Mouse (Mus musculus) kidney, postnatal 0 days (tissue): ENCODE results near the gene Rassf5. TPM values are rescaled to one million over a fixed set of nuclear protein-coding genes. Genes with fewer than 3 reads are reported as not detected.

Experiments used
- ATAC-seq: fragments of 200-750 bp; cut with Nextera tagmentation; replicated peaks from 2 replicates; pipeline ENCODE4 v1.8.0; 2017; ENCODE audit warnings: low read depth, moderate number of reproducible peaks, moderate TSS enrichment, moderate library complexity; ENCODE audit not compliant: low FRiP score
- DNase-seq: peaks from one replicate; pipeline ENCODE4 v3.0.0-alpha.2; 2016; ENCODE audit warnings: low spot score
- H3K27ac ChIP-seq: fragments of 300-500 bp; sonication (generic); 2 replicates; pipeline ENCODE4 v1.5.1; 2014; ENCODE audit warnings: mild to moderate bottlenecking
- H3K27me3 ChIP-seq: fragments of 300-500 bp; sonication (generic); 2 replicates; pipeline ENCODE4 v1.6.1; 2014; ENCODE audit warnings: low read length, mixed read lengths; ENCODE audit not compliant: insufficient read depth
- H3K36me3 ChIP-seq: fragments of 300-500 bp; sonication (generic); 2 replicates; pipeline ENCODE4 v1.6.1; 2014; ENCODE audit warnings: low read length, mixed read lengths; ENCODE audit not compliant: insufficient read depth
- H3K4me1 ChIP-seq: fragments of 300-500 bp; sonication (generic); replicated peaks from 2 replicates; pipeline ENCODE4 v1.6.1; 2014; ENCODE audit warnings: antibody characterized with exemption, low read length, mixed read lengths; ENCODE audit not compliant: insufficient read depth
- H3K4me2 ChIP-seq: fragments of 300-500 bp; sonication (generic); 2 replicates; pipeline ENCODE4 v1.6.1; 2014; ENCODE audit warnings: mild to moderate bottlenecking, low read length, moderate library complexity, mixed read lengths
- H3K4me3 ChIP-seq: fragments of 300-500 bp; sonication (generic); replicated peaks from 2 replicates; pipeline ENCODE4 v1.5.1; 2014; ENCODE audit warnings: low read depth, low read length
- H3K9ac ChIP-seq: fragments of 300-500 bp; sonication (generic); 2 replicates; pipeline ENCODE4 v1.6.1; 2014; ENCODE audit warnings: low read depth, low read length
- H3K9me3 ChIP-seq: fragments of 300-500 bp; sonication (generic); replicated peaks from 2 replicates; pipeline ENCODE4 v1.6.1; 2016; ENCODE audit warnings: low read length, inconsistent platforms, mixed read lengths
- CTCF ChIP-seq: IDR thresholded peaks from 2 replicates; pipeline ENCODE4 v1.5.1; 2016; ENCODE audit warnings: antibody characterized with exemption, low read depth, mild to moderate bottlenecking, moderate library complexity
- WGBS: fragments of 180-500 bp; shearing (Covaris S2); extraction: QIAGEN DNeasy Blood & Tissue Kit; methylation state at CpG from one replicate; pipeline ENCODE4 v1.1.7; 2014; 5-methylcytosine and 5-hydroxymethylcytosine counted together
- polyA plus RNA-seq: library from polyadenylated mRNA; unstranded; fragments of >200 nt; fragmentation: Nextera tagmentation; extraction: Ambion mirVana; gene quantifications from 2 replicates; pipeline ENCODE4 v1.2.1, GENCODE M21; 2015

The Rassf5 gene
- polyA plus RNA-seq: 3.4 and 3.8 TPM in 2 replicates

GRCm38 (mm10) chr1:131245089-131245856 lies at the start of gene Rassf5:
Rassf5 (minus strand) TSS chr1:131245258.
- no peaks in the 10 kb centered on the region for H3K36me3 ChIP-seq
- peak within 1 kb of the TSS; percentile 58 for H3K4me3 ChIP-seq
- H3K27ac ChIP-seq: no peak within 1 kb of the TSS
- H3K27me3 ChIP-seq: no peaks in the 10 kb centered on the region
- no peak for TF ChIP-seq CTCF
- 1% methylated on average over 60 of the region's 60 CpGs for WGBS
- peak; percentile 63 for ATAC-seq
- H3K9me3 ChIP-seq: no peaks in the 10 kb centered on the region
- DNase-seq: peak; percentile 46
- H3K4me1 ChIP-seq: peaks cover 25% of the 10 kb centered on the region
- H3K4me2 ChIP-seq: peak within 1 kb of the TSS; percentile 94
- H3K9ac ChIP-seq: peak within 1 kb of the TSS; percentile 72

GRCm38 (mm10) chr1:131293922-131294250 lies 48.8 kb upstream of the Rassf5 start:
- H3K4me1 ChIP-seq: no peaks in the 10 kb centered on the region
- 92% methylated on average over 2 of the region's 2 CpGs for WGBS
- H3K27ac ChIP-seq: no peak overlapping the region
- H3K4me2 ChIP-seq: no peak overlapping the region
- no peak for TF ChIP-seq CTCF
- no peak for DNase-seq
- no peak overlapping the region for H3K4me3 ChIP-seq
- H3K9me3 ChIP-seq: no peaks in the 10 kb centered on the region
- H3K27me3 ChIP-seq: no peaks in the 10 kb centered on the region
- no peak overlapping the region for H3K9ac ChIP-seq
- no peak for ATAC-seq
- peaks cover 40% of the 10 kb centered on the region for H3K36me3 ChIP-seq

DNA sequence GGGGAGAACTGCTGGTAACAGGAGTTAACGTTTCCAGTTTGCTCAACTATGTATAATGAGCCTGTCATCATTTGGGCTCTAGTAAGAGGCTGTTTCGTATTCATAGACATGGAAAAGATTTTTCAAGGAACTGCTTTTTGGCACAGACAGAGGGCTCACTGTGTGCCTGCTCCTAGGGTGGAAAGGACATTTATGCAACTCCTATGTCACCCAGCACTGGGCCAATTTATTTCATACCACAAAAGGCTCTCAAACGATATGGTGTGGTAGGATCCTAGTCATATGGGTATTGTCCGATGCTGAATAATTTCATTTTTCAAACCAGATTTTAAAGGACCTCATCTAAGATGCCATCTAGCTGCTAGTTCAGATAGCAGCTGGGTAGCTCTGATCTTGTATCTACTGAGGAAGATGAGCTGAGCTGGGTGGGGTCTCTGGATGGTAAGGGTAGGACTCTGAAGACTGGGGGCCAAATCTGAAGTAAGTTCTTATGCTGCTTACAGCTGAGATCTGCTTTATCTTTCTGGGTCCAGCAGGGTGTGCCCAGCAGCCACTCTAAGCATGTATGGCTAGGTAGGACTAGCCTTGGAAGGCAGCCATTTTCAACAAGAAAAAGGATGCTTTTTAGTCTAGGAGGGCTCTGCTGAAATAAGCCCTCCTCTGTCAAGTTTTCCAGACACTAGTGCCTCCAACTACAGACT lies 48.3 kb upstream of the Rassf5 start:
- DNase-seq (no peak), ATAC-seq (no peak)
- Histone ChIP-seq H3K9me3 (no peaks in the 10 kb centered on the region), H3K36me3 (peaks cover 38% of the 10 kb centered on the region), H3K4me1 (no peaks in the 10 kb centered on the region), H3K27me3 (no peaks in the 10 kb centered on the region), H3K9ac (no peak overlapping the region), H3K27ac (no peak overlapping the region), H3K4me2 (no peak overlapping the region), H3K4me3 (no peak overlapping the region)
- 86% methylated on average over 4 of the region's 4 CpGs for WGBS
- TF ChIP-seq CTCF: no peak; the same call in 1 of the 2 replicates

DNA sequence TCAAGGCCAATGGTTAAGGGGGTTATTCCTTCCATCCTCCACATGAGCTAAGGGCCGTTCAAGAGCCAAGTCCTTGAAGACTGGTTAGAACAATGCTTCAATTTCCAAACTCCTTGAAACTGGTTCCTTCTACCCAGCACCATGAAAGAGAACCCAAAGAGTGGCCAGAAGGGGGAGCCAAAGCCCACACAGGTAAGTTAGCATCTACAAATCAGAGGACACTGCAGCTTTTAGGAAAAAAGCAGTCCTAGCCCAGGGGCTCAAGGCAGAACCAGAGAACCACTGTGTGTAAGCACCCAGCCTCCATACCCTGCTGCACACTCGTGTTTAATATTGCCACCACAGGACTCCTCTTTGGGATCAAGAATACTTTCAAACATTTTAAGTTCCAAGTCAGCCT lies 45.6 kb upstream of the Rassf5 start:
- H3K4me3 ChIP-seq: no peak overlapping the region
- ATAC-seq: no peak
- WGBS: 48% methylated on average over 2 of the region's 2 CpGs

DNA sequence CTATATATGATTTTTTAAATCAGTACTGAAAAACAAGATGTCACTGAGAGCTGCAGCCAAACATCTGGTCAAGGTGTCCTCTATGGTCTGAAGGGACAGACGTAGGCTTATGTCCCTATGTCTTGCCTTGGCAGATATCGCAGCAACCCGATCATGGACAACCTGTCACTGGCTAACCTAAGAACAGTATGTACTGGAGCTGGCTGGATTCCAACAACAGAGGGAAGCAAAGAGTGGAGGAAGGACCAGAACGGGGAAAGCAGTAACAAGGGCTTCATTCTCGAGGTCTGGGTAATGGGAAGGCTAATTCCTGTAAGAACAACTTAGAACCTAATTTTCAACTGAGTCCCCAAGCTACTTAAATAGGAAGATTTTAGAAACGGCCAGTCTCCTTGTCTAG lies 43.9 kb upstream of the Rassf5 start:
- no peak overlapping the region for H3K4me3 ChIP-seq
- ATAC-seq: no peak
- H3K9me3 ChIP-seq: no peaks in the 10 kb centered on the region
- H3K27ac ChIP-seq: no peak overlapping the region
- peaks cover 15% of the 10 kb centered on the region for H3K36me3 ChIP-seq
- no peak overlapping the region for H3K4me2 ChIP-seq
- no peak overlapping the region for H3K9ac ChIP-seq
- no peak for TF ChIP-seq CTCF
- H3K27me3 ChIP-seq: no peaks in the 10 kb centered on the region
- H3K4me1 ChIP-seq: no peaks in the 10 kb centered on the region
- no peak for DNase-seq
- 83% methylated on average over 6 of the region's 6 CpGs for WGBS

More for the DNA sequence above, 45.6 kb upstream of the Rassf5 start:
- TF ChIP-seq CTCF: peak; percentile 88
- Histone ChIP-seq H3K4me2 (no peak overlapping the region), H3K36me3 (peaks cover 23% of the 10 kb centered on the region), H3K27ac (no peak overlapping the region), H3K4me1 (no peaks in the 10 kb centered on the region), H3K27me3 (no peaks in the 10 kb centered on the region), H3K9ac (no peak overlapping the region), H3K9me3 (no peaks in the 10 kb centered on the region)
- DNase-seq: peak; percentile 67

GRCm38 (mm10) chr1:131287267-131287666 lies 42.2 kb upstream of the Rassf5 start:
- TF ChIP-seq CTCF: no peak
- Histone ChIP-seq H3K27me3 (no peaks in the 10 kb centered on the region), H3K27ac (no peak overlapping the region), H3K4me2 (no peak overlapping the region), H3K9ac (no peak overlapping the region), H3K9me3 (no peaks in the 10 kb centered on the region), H3K4me3 (no peak overlapping the region), H3K36me3 (peaks cover 10% of the 10 kb centered on the region; the same call in 1 of the 2 replicates), H3K4me1 (no peaks in the 10 kb centered on the region)
- no peak for ATAC-seq
- no peak for DNase-seq
- WGBS: 81% methylated on average over 2 of the region's 2 CpGs
